Mouse (Mus musculus): Measurements from ENCODE around the gene Gtf3c5. TPM values are rescaled to one million over a fixed set of nuclear protein-coding genes. Genes with fewer than 3 reads are reported as not detected.

The Gtf3c5 gene
- polyA plus RNA-seq, 1 experiment from 2014 or later, result 62.6 TPM

DNA sequence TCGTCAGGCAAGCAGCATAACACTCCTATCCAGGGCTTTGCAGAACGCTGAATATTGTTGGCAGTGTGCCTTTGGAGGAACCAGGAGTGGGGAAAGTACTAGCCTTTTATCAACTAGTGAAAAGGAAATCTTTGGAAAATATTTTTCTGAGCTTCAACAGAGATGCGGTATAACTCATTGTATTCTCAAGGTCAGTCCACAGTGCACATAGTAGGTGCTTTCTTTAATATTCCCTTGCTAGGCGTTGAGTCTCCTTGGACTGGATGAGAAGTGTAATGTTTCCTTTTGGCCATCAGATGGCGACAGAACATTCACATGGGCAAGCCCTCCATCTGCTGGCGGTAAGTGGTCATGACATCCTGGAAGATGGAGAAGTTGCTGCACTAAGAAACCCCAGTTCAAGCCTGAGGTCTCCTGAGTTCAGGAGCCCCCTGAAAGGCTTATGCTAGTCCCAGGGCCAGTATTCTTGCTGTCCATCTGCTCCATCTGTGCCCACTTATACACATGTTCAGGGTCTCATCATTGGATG lies 1.6 kb upstream of the Gtf3c5 start:
- peak; percentile 71 for DNase-seq (ENCODE audit: extremely low spot score, low spot score)
- H3K27ac ChIP-seq, result no peak overlapping the region
- H3K4me3 ChIP-seq, result no peak overlapping the region
- H3K27me3 ChIP-seq (ENCODE audit: poor library complexity, severe bottlenecking), result no peaks in the 10 kb centered on the region
- 24% methylated on average over 6 of the region's 6 CpGs for WGBS
- peaks cover 12% of the 10 kb centered on the region for H3K36me3 ChIP-seq (replicated peaks)
- peaks cover 24% of the 10 kb centered on the region for H3K4me1 ChIP-seq
- no peaks in the 10 kb centered on the region for H3K9me3 ChIP-seq

DNA sequence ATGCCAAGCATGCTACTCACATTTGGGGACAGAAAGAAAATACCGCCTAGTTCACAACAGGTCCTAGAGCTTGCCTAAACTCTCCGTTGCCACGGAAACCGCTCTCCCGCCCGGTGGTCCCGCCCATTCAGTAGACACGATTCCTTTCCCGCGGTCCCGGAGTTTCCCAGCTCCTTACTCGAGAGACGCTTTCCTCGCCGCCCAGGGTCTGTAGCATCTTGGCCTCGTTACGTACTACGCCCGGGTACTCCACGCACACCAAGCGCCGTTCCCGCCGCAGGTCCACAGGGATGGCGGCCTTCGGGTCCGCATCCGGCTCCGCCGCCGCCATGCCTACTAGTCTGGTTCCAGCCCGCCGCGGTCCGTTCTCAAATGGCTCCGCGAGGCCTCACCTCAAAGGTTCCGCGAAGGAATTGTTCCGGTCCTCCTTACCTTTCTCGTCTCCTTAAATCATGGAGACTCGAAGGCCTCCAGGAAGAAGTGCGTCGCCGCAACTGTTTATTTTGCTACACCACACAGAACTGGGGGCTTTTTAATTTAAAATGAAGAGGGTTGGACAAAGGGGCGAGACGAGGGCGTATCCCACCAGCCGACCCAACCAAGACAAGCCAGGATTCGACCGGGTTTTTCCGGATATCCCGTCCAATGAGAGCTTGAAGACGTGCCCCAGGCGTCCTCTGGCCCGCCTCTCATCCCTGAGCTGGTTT lies 751 bp downstream of the Gtf3c5 start:
- WGBS, result under 1% methylated on average over 56 of the region's 56 CpGs
- Histone ChIP-seq H3K27ac (peak overlapping the region; percentile 96), H3K9me3 (no peaks in the 10 kb centered on the region), H3K36me3 (replicated peaks) (peaks cover 35% of the 10 kb centered on the region), H3K4me1 (peaks cover 24% of the 10 kb centered on the region), H3K27me3 (ENCODE audit: poor library complexity, severe bottlenecking) (no peaks in the 10 kb centered on the region), H3K4me3 (peak overlapping the region; percentile 70)
- peak; percentile 93 for DNase-seq (ENCODE audit: extremely low spot score, low spot score)

DNA sequence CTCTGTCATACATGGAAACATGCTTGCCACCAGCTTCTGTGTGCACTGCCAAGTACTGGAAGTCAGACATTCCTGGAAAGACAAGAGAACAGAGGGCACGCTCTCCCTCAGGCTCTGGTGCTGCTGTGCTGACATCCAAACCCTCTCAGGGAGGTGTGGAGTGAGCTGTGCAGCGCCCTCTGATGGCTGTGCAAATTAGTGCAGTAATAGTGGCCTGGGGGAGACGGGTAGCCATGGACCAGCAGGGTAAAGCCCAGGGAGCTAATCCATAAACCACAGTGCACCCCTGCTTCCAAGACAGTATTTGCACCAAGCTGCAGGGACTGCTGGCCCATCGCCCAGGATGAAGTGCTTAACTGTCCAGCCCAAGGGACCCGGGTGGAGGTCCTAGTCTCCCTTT lies 5.5 kb downstream of the Gtf3c5 start:
- Histone ChIP-seq H3K9me3 (no peaks in the 10 kb centered on the region), H3K4me1 (peaks cover 16% of the 10 kb centered on the region), H3K27me3 (ENCODE audit: poor library complexity, severe bottlenecking) (no peaks in the 10 kb centered on the region), H3K36me3 (replicated peaks) (peaks cover 83% of the 10 kb centered on the region), H3K27ac (no peak overlapping the region), H3K4me3 (no peak overlapping the region)
- DNase-seq (ENCODE audit: extremely low spot score, low spot score), result no peak
- WGBS, result 74% methylated on average over 5 of the region's 5 CpGs

DNA sequence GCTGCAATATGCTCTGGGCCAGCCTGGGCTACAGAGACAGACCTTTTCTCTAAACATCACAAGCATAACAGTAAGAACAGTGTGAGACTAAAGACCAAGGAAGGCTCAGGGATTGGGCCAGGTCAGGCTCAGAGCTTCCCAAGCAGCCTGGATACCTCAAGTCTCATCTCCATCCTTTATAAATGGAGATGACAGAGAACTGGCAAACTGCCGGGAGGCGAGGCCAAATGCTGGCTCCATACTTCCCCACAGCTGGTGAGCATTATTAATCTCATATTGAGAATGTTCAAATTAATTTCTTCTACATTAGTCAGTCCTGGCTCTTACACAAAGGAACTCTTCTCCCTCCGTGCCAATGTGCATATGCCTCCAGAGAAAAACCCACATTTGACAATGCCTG lies 6.7 kb downstream of the Gtf3c5 start:
- Histone ChIP-seq H3K4me1 (peaks cover 10% of the 10 kb centered on the region), H3K27me3 (ENCODE audit: poor library complexity, severe bottlenecking) (no peaks in the 10 kb centered on the region), H3K27ac (no peak overlapping the region), H3K9me3 (no peaks in the 10 kb centered on the region), H3K4me3 (no peak overlapping the region), H3K36me3 (replicated peaks) (peaks cover 95% of the 10 kb centered on the region)
- DNase-seq (ENCODE audit: extremely low spot score, low spot score), result no peak
- 93% methylated on average over 3 of the region's 3 CpGs for WGBS

DNA sequence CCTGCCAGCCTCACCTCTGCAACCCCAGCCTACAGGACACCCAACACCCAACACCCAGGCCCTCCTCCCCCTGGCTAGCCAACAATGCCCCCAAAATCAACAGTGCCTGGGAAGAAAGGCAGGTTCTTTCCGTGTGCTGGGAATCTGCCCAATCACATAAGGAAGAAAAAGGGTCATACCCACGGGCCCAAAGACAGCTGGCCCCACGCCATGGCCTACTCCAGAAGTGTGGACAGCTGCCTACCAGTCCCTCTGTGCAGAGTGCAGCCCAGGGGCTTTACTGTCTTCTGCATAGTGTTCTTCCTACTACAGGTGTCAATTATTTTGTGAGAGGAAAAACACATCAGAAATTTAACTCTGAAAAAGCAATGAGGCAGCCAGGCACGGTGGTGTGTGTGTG lies 8.2 kb downstream of the Gtf3c5 start:
- Histone ChIP-seq H3K4me1 (no peaks in the 10 kb centered on the region), H3K27me3 (ENCODE audit: poor library complexity, severe bottlenecking) (no peaks in the 10 kb centered on the region), H3K9me3 (no peaks in the 10 kb centered on the region), H3K4me3 (no peak overlapping the region), H3K27ac (no peak overlapping the region), H3K36me3 (replicated peaks) (peaks cover 100% of the 10 kb centered on the region)
- no peak for DNase-seq (ENCODE audit: extremely low spot score, low spot score)
- 92% methylated on average over 4 of the region's 4 CpGs for WGBS

DNA sequence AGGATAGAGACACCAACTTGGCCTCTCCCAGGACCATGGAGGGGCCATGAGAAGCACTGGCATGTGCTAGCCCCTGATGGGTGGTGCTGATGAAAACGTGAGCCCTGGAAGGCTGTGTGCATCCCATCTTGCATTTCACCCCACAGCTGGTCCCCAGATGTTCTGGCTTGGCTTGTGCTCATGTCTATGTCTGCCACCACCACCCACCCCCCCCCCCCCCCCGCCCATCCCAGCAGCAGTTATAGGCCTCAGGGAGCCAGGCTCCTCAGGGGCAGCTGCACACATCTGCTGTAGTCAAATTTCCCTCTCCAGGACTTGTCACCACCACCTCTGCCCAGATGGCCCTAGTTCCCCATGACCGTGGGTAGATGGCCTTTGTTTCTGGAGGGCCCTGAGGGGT lies 13.6 kb downstream of the Gtf3c5 start:
- Histone ChIP-seq H3K27me3 (ENCODE audit: poor library complexity, severe bottlenecking) (no peaks in the 10 kb centered on the region), H3K27ac (no peak overlapping the region), H3K9me3 (no peaks in the 10 kb centered on the region), H3K36me3 (replicated peaks) (peaks cover 100% of the 10 kb centered on the region), H3K4me3 (no peak overlapping the region), H3K4me1 (no peaks in the 10 kb centered on the region; the same call in 1 of the 2 replicates)
- WGBS, result 61% methylated on average over 2 of the region's 3 CpGs
- DNase-seq (ENCODE audit: extremely low spot score, low spot score), result no peak

DNA sequence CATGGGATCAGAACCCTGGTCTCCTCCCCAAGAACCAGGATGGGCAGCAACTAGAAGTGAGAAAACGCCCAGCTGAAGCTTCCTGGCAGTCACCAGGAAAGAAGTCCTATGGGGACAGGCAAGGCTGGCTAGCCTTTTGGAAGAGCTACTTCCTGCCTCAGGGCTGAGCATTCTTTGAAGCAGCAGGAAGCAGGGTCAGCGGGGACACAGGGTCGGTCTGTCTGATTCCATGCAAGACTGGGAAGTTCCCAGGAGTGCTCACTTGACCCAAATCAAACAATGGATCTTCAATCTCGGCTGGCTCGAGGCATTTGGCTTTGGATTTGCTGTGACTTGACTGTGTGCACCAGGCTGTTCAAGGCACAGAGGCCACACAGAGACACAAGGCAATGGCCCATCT lies 17.0 kb downstream of the Gtf3c5 start:
- WGBS, result 67% methylated on average over 5 of the region's 5 CpGs
- H3K4me3 ChIP-seq, result no peak overlapping the region
- no peaks in the 10 kb centered on the region for H3K27me3 ChIP-seq (ENCODE audit: poor library complexity, severe bottlenecking)
- no peak for DNase-seq (ENCODE audit: extremely low spot score, low spot score)
- H3K9me3 ChIP-seq, result no peaks in the 10 kb centered on the region
- no peak overlapping the region for H3K27ac ChIP-seq
- H3K4me1 ChIP-seq, result peaks cover 3% of the 10 kb centered on the region; the same call in 1 of the 2 replicates
- peaks cover 72% of the 10 kb centered on the region for H3K36me3 ChIP-seq (replicated peaks)

DNA sequence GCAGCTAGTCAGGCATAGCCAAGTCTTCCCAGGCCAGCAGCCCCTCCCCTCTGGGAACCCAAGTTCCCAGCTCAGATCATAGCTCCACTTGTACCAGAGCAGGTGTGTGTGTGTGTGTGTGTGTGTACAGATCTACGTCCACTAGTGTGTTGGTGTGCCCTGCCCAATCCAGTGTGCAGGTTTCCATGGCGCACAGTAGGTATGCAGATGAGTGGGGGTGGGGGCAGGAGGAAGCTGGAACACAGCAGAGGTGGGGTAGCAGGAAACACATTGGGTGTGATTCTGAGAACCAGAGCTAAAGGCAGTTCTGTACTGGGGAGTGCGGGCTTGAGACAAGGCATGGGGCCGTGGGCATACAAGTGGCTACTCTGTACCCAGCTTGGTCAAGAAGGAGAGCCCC lies 19.2 kb downstream of the Gtf3c5 start:
- no peak overlapping the region for H3K4me3 ChIP-seq
- H3K27me3 ChIP-seq (ENCODE audit: poor library complexity, severe bottlenecking), result no peaks in the 10 kb centered on the region
- H3K27ac ChIP-seq, result no peak overlapping the region
- no peak for DNase-seq (ENCODE audit: extremely low spot score, low spot score)
- WGBS, result 92% methylated on average over 4 of the region's 4 CpGs
- peaks cover 3% of the 10 kb centered on the region; the same call in 1 of the 2 replicates for H3K4me1 ChIP-seq
- H3K9me3 ChIP-seq, result no peaks in the 10 kb centered on the region
- peaks cover 50% of the 10 kb centered on the region for H3K36me3 ChIP-seq (replicated peaks)

DNA sequence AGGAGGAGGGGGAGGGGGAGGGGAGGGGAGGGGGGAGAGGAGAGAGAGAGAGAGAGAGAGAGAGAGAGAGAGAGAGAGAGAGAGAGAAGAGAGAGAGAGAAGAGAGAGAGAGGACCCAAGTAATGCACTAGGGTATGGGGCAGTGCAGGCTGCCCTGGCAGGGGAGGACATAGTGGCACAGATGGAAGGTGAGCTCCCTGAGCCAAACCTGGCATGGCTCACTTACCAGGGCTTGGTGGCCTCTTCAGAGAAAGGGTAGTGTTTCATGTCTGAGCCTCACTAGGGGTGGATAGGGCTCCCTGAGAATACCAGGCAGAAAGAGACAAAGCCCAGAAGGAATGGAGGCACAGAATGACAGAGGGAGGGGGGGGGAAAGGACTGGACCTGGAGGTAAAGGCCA lies 19.7 kb downstream of the Gtf3c5 start:
- Histone ChIP-seq H3K27me3 (ENCODE audit: poor library complexity, severe bottlenecking) (no peaks in the 10 kb centered on the region), H3K27ac (no peak overlapping the region), H3K4me3 (no peak overlapping the region), H3K4me1 (peaks cover 3% of the 10 kb centered on the region; the same call in 1 of the 2 replicates), H3K9me3 (no peaks in the 10 kb centered on the region), H3K36me3 (replicated peaks) (peaks cover 45% of the 10 kb centered on the region)
- no peak for DNase-seq (ENCODE audit: extremely low spot score, low spot score)

DNA sequence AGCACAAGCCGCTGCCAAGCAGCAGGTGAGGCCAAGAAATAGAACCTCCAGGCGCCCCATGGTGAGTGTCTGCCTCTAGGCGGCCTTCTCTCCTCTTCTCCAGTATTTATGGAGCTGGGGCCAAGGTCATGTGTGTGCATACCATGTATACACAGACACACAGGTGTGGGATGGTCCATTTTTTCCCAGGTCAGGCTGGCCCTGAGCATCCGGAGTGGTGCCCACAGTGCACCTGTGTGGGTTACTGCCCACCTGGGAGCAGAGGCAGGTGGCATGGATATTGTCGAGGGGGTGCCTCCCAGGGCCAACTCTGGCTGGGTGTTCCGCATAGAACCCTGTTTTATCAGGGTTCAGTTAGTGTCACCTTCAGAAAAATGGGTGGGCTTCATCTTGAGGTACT lies 20.2 kb downstream of the Gtf3c5 start, which contains the start of gene Cel:
Cel (minus strand) TSS at position 101 of the 400 bp plus-strand sequence.
- H3K27me3 ChIP-seq (ENCODE audit: poor library complexity, severe bottlenecking), result no peaks in the 10 kb centered on the region
- 73% methylated on average over 6 of the region's 6 CpGs for WGBS
- no peak within 1 kb of the TSS for H3K4me3 ChIP-seq
- DNase-seq (ENCODE audit: extremely low spot score, low spot score), result no peak
- no peaks in the 10 kb centered on the region for H3K9me3 ChIP-seq
- H3K4me1 ChIP-seq, result peaks cover 3% of the 10 kb centered on the region; the same call in 1 of the 2 replicates
- H3K36me3 ChIP-seq (replicated peaks), result peaks cover 40% of the 10 kb centered on the region
- no peak within 1 kb of the TSS for H3K27ac ChIP-seq

DNA sequence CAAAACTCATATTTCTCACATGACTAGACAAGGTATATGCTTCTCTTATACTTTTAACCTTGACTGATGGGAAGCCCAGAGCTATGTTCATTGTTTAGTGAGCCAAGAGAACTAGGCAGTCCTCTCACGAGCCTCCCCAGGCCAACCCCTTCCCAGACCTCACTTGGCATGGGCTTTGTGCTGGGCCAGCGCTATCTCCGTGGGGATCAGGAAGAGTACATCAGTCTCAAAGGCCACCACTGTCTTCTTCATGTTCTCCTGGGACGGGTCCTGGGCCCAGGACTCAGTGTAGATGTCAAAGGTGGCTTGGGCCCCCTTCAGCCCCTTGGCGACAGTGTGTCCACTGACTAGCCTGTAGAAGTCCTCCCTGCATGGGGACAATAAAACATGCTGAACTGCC lies 26.1 kb downstream of the Gtf3c5 start:
- peaks cover 19% of the 10 kb centered on the region for H3K36me3 ChIP-seq (replicated peaks)
- no peak for DNase-seq (ENCODE audit: extremely low spot score, low spot score)
- 84% methylated on average over 5 of the region's 5 CpGs for WGBS
- no peak overlapping the region for H3K4me3 ChIP-seq
- no peak overlapping the region for H3K27ac ChIP-seq
- H3K9me3 ChIP-seq, result no peaks in the 10 kb centered on the region
- peaks cover 1% of the 10 kb centered on the region; the same call in 1 of the 2 replicates for H3K4me1 ChIP-seq
- H3K27me3 ChIP-seq (ENCODE audit: poor library complexity, severe bottlenecking), result no peaks in the 10 kb centered on the region

DNA sequence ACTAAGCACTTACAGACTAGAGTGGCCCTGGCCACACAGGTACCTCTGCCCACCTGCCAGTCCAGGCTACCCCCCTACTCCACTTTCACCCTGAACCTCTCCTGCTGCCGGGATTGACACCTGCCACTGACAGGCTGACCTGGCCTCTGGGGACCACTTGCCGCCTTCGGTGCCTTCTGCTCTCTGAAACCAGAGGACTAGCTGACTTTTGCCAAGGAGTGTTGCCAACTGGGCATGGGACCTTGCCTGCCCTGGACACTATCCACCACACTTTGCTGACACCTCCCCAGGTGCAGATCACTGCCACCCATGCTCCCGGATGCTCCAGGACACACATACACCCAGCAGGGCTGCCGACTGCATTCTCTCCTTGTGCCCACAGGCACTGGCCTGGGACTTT lies 31.2 kb downstream of the Gtf3c5 start:
- no peak overlapping the region for H3K4me3 ChIP-seq
- H3K27me3 ChIP-seq (ENCODE audit: poor library complexity, severe bottlenecking), result no peaks in the 10 kb centered on the region
- H3K36me3 ChIP-seq (replicated peaks), result peaks cover 71% of the 10 kb centered on the region
- no peaks in the 10 kb centered on the region for H3K9me3 ChIP-seq
- no peak for DNase-seq (ENCODE audit: extremely low spot score, low spot score)
- H3K4me1 ChIP-seq, result peaks cover 5% of the 10 kb centered on the region; the same call in 1 of the 2 replicates
- H3K27ac ChIP-seq, result no peak overlapping the region
- 99% methylated on average over 5 of the region's 5 CpGs for WGBS

DNA sequence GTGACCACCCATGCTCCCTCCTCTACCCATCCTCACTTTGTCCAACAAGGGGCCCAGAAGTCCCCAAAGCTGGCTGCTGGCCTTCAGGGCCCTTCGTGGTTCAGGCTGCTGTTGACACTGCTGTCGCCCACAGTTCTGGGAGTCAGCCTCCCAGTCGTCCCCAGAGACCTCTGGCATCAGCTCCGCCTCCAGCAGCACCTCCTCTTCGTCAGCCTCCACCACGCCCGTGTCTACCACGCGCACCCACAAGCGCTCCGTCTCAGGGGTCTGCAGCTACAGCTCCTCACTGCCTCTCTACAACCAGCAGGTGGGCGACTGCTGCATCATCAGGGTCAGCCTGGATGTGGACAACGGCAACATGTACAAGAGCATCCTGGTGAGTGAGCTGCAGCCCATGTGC lies 34.4 kb downstream of the Gtf3c5 start:
- H3K36me3 ChIP-seq (replicated peaks), result peaks cover 100% of the 10 kb centered on the region
- peaks cover 5% of the 10 kb centered on the region; the same call in 1 of the 2 replicates for H3K4me1 ChIP-seq

More for the DNA sequence above, 34.4 kb downstream of the Gtf3c5 start:
- H3K4me3 ChIP-seq, result no peak overlapping the region
- WGBS, result 93% methylated on average over 13 of the region's 13 CpGs
- no peak overlapping the region for H3K27ac ChIP-seq
- no peaks in the 10 kb centered on the region for H3K9me3 ChIP-seq
- H3K27me3 ChIP-seq (ENCODE audit: poor library complexity, severe bottlenecking), result no peaks in the 10 kb centered on the region
- DNase-seq (ENCODE audit: extremely low spot score, low spot score), result no peak

All from forebrain, embryonic 10.5 days (tissue).